Mouse (Mus musculus): ENCODE measurements around the gene Il22ra2. TPM values are rescaled to one million over a fixed set of nuclear protein-coding genes. Genes with fewer than 3 reads are reported as not detected.

The Il22ra2 gene
- polyA plus RNA-seq, 1 experiment from 2014 or later = not detected

GRCm38 (mm10) chr10:19627748-19628147 lies 6.0 kb downstream of the Il22ra2 start:
- Histone ChIP-seq H3K9me3 (ENCODE audit: control insufficient read depth, low read length) (no peaks in the 10 kb centered on the region), H3K9ac (ENCODE audit: low read length) (no peak overlapping the region), H3K27me3 (ENCODE audit: control insufficient read depth, insufficient read depth, low read length) (no peaks in the 10 kb centered on the region), H3K36me3 (ENCODE audit: control insufficient read depth, insufficient read depth, low read length) (no peaks in the 10 kb centered on the region), H3K27ac (replicated peaks in 1 of 2; ENCODE audit: control insufficient read depth in 1 of 2, insufficient read depth in 1 of 2, low read depth in 2 of 2, low read length in 2 of 2) (no peak overlapping the region), H3K4me2 (ENCODE audit: low read length) (no peak overlapping the region), H3K4me1 (ENCODE audit: control insufficient read depth in 2 of 2, insufficient read depth in 2 of 2, low read length in 2 of 2) (no peaks in the 10 kb centered on the region), H3K4me3 (ENCODE audit: control insufficient read depth in 1 of 2, insufficient read depth in 1 of 2, low read depth in 1 of 2, low read length in 2 of 2) (no peak overlapping the region)
- WGBS = 85% methylated on average over 4 of the region's 4 CpGs
- no peak for ATAC-seq (ENCODE audit: insufficient number of reproducible peaks, insufficient read depth, low FRiP score, low read depth)

DNA sequence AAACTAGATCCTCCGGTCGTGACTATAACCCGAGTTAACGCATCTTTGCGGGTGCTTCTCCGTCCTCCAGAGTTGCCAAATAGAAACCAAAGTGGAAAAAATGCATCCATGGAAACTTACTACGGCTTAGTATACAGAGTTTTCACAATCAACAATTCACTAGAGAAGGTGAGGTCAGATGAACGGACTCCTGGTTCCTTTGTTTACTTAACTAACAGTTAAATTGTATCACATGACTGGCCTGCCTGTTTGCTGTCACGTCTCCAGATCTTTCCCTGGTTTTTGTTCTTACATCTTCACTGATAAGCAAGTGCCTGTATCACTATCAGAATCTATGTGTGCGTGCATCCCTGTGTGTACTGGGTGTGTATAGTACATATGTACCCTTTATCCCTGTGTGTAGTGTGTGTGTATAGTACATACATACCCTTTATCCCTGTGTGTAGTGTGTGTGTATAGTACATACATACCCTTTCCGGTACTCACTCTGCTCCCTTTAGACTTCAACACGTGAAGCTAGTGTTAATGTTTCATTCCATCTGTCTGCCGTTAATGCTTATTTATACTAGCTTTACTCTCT lies 9.9 kb downstream of the Il22ra2 start:
- H3K4me2 ChIP-seq (ENCODE audit: low read length) = no peak overlapping the region
- no peak for ATAC-seq (ENCODE audit: insufficient number of reproducible peaks, insufficient read depth, low FRiP score, low read depth)
- no peak overlapping the region for H3K9ac ChIP-seq (ENCODE audit: low read length)
- H3K27ac ChIP-seq (replicated peaks in 1 of 2; ENCODE audit: control insufficient read depth in 1 of 2, insufficient read depth in 1 of 2, low read depth in 2 of 2, low read length in 2 of 2) = no peak overlapping the region
- H3K36me3 ChIP-seq (ENCODE audit: control insufficient read depth, insufficient read depth, low read length) = no peaks in the 10 kb centered on the region
- H3K4me3 ChIP-seq (ENCODE audit: control insufficient read depth in 1 of 2, insufficient read depth in 1 of 2, low read depth in 1 of 2, low read length in 2 of 2) = no peak overlapping the region
- no peaks in the 10 kb centered on the region for H3K27me3 ChIP-seq (ENCODE audit: control insufficient read depth, insufficient read depth, low read length)
- no peaks in the 10 kb centered on the region for H3K4me1 ChIP-seq (ENCODE audit: control insufficient read depth in 2 of 2, insufficient read depth in 2 of 2, low read length in 2 of 2)
- H3K9me3 ChIP-seq (ENCODE audit: control insufficient read depth, low read length) = no peaks in the 10 kb centered on the region
- 71% methylated on average over 13 of the region's 13 CpGs for WGBS

- no peak for ATAC-seq (ENCODE audit: insufficient number of reproducible peaks, insufficient read depth, low FRiP score, low read depth)
These were observed 17.1 kb downstream of the Il22ra2 start for GRCm38 (mm10) chr10:19638851-19639250.

DNA sequence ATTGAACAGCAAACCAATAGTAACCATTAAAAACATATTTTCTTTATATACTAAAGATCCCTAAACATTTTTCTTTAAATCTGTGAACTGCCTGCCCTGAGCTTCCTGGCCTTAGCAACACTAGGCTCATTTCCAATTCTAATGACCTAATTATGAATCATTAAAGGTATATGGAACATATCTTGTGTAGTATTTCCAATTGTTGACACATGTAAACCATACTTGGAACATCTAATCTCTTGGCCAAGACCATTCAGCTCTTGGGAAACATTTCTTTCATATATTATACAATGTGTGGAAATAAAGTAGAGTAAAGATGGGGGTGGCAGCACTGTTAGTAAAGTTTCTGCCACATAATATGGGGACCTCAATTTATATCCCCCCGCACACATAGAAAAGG lies 17.8 kb downstream of the Il22ra2 start:
- Histone ChIP-seq H3K4me1 (ENCODE audit: control insufficient read depth in 2 of 2, insufficient read depth in 2 of 2, low read length in 2 of 2) (no peaks in the 10 kb centered on the region), H3K9ac (ENCODE audit: low read length) (no peak overlapping the region), H3K4me3 (ENCODE audit: control insufficient read depth in 1 of 2, insufficient read depth in 1 of 2, low read depth in 1 of 2, low read length in 2 of 2) (no peak overlapping the region), H3K27ac (replicated peaks in 1 of 2; ENCODE audit: control insufficient read depth in 1 of 2, insufficient read depth in 1 of 2, low read depth in 2 of 2, low read length in 2 of 2) (no peak overlapping the region), H3K27me3 (ENCODE audit: control insufficient read depth, insufficient read depth, low read length) (no peaks in the 10 kb centered on the region), H3K36me3 (ENCODE audit: control insufficient read depth, insufficient read depth, low read length) (no peaks in the 10 kb centered on the region), H3K4me2 (ENCODE audit: low read length) (no peak overlapping the region), H3K9me3 (ENCODE audit: control insufficient read depth, low read length) (no peaks in the 10 kb centered on the region)
- WGBS = 91% methylated on average over 1 of the region's 1 CpGs
- ATAC-seq (ENCODE audit: insufficient number of reproducible peaks, insufficient read depth, low FRiP score, low read depth) = no peak

More at GRCm38 (mm10) chr10:19638851-19639250, 17.1 kb downstream of the Il22ra2 start:
- Histone ChIP-seq H3K36me3 (ENCODE audit: control insufficient read depth, insufficient read depth, low read length) (no peaks in the 10 kb centered on the region), H3K9me3 (ENCODE audit: control insufficient read depth, low read length) (no peaks in the 10 kb centered on the region), H3K4me3 (ENCODE audit: control insufficient read depth in 1 of 2, insufficient read depth in 1 of 2, low read depth in 1 of 2, low read length in 2 of 2) (no peak overlapping the region), H3K27me3 (ENCODE audit: control insufficient read depth, insufficient read depth, low read length) (no peaks in the 10 kb centered on the region), H3K27ac (replicated peaks in 1 of 2; ENCODE audit: control insufficient read depth in 1 of 2, insufficient read depth in 1 of 2, low read depth in 2 of 2, low read length in 2 of 2) (no peak overlapping the region), H3K4me2 (ENCODE audit: low read length) (no peak overlapping the region), H3K4me1 (ENCODE audit: control insufficient read depth in 2 of 2, insufficient read depth in 2 of 2, low read length in 2 of 2) (no peaks in the 10 kb centered on the region), H3K9ac (ENCODE audit: low read length) (no peak overlapping the region)
- whole genome bisulfite sequencing = 85% methylated on average over 5 of the region's 5 CpGs

- 80% methylated on average over 2 of the region's 2 CpGs for WGBS
- H3K27me3 ChIP-seq (ENCODE audit: control insufficient read depth, insufficient read depth, low read length) = no peaks in the 10 kb centered on the region
These were observed 23.3 kb downstream of the Il22ra2 start for GRCm38 (mm10) chr10:19645119-19645518.

DNA sequence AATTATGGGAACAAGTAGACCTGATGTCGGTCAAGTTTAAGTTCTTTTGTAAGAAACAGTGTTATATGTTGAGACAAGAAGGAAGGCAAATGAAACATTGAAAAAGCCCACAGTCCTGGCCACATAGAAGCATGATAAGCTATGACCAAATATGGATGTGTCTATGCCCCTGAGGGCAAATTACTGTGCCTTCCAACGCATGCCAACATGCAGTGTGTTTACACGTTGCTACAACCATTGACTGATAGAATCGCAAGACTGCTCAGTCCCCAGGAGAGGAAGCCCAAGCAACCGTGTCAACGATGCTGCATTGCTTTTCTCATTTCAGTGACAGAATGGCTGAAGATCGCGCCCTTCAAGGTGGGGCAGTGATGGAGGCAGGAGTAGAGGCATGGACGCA lies 35.6 kb downstream of the Il22ra2 start:
- H3K4me1 ChIP-seq (ENCODE audit: control insufficient read depth in 2 of 2, insufficient read depth in 2 of 2, low read length in 2 of 2) = no peaks in the 10 kb centered on the region
- no peaks in the 10 kb centered on the region for H3K27me3 ChIP-seq (ENCODE audit: control insufficient read depth, insufficient read depth, low read length)
- H3K36me3 ChIP-seq (ENCODE audit: control insufficient read depth, insufficient read depth, low read length) = no peaks in the 10 kb centered on the region
- 77% methylated on average over 9 of the region's 9 CpGs for WGBS
- no peak overlapping the region for H3K4me2 ChIP-seq (ENCODE audit: low read length)
- no peak overlapping the region for H3K4me3 ChIP-seq (ENCODE audit: control insufficient read depth in 1 of 2, insufficient read depth in 1 of 2, low read depth in 1 of 2, low read length in 2 of 2)
- no peaks in the 10 kb centered on the region for H3K9me3 ChIP-seq (ENCODE audit: control insufficient read depth, low read length)
- H3K27ac ChIP-seq (replicated peaks in 1 of 2; ENCODE audit: control insufficient read depth in 1 of 2, insufficient read depth in 1 of 2, low read depth in 2 of 2, low read length in 2 of 2) = no peak overlapping the region
- ATAC-seq (ENCODE audit: insufficient number of reproducible peaks, insufficient read depth, low FRiP score, low read depth) = no peak
- no peak overlapping the region for H3K9ac ChIP-seq (ENCODE audit: low read length)

More at GRCm38 (mm10) chr10:19645119-19645518, 23.3 kb downstream of the Il22ra2 start:
- ATAC-seq (ENCODE audit: insufficient number of reproducible peaks, insufficient read depth, low FRiP score, low read depth) = no peak
- Histone ChIP-seq H3K4me1 (ENCODE audit: control insufficient read depth in 2 of 2, insufficient read depth in 2 of 2, low read length in 2 of 2) (no peaks in the 10 kb centered on the region), H3K9me3 (ENCODE audit: control insufficient read depth, low read length) (0 out of 2 replicates have a peak, but pooled peaks cover 5% of the 10 kb centered on the region), H3K27ac (replicated peaks in 1 of 2; ENCODE audit: control insufficient read depth in 1 of 2, insufficient read depth in 1 of 2, low read depth in 2 of 2, low read length in 2 of 2) (no peak overlapping the region), H3K4me3 (ENCODE audit: control insufficient read depth in 1 of 2, insufficient read depth in 1 of 2, low read depth in 1 of 2, low read length in 2 of 2) (no peak overlapping the region), H3K9ac (ENCODE audit: low read length) (no peak overlapping the region), H3K36me3 (ENCODE audit: control insufficient read depth, insufficient read depth, low read length) (no peaks in the 10 kb centered on the region), H3K4me2 (ENCODE audit: low read length) (no peak overlapping the region)

DNA sequence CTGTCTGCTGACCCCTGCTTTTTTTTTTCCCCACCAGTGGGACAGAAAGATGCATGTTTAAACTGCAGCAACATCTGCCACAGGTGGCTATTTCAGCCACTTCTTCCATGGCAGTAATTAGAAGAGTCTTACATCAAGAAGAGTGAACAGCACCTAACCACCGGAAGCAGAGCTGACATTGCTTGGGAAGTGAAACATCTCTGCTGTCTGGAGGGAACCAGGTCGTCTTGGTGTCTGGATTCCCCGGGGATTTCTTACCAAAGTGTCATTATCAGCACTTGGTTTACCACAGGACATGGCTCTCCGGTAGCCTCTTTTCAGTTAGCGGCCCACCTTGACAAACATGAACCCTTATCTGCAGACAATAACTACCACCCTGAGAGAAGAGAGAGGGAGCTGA lies 38.2 kb downstream of the Il22ra2 start:
- Histone ChIP-seq H3K4me2 (ENCODE audit: low read length) (no peak overlapping the region), H3K4me3 (ENCODE audit: control insufficient read depth in 1 of 2, insufficient read depth in 1 of 2, low read depth in 1 of 2, low read length in 2 of 2) (no peak overlapping the region), H3K27ac (replicated peaks in 1 of 2; ENCODE audit: control insufficient read depth in 1 of 2, insufficient read depth in 1 of 2, low read depth in 2 of 2, low read length in 2 of 2) (no peak overlapping the region), H3K4me1 (ENCODE audit: control insufficient read depth in 2 of 2, insufficient read depth in 2 of 2, low read length in 2 of 2) (no peaks in the 10 kb centered on the region), H3K36me3 (ENCODE audit: control insufficient read depth, insufficient read depth, low read length) (no peaks in the 10 kb centered on the region), H3K27me3 (ENCODE audit: control insufficient read depth, insufficient read depth, low read length) (no peaks in the 10 kb centered on the region), H3K9me3 (ENCODE audit: control insufficient read depth, low read length) (no peaks in the 10 kb centered on the region), H3K9ac (ENCODE audit: low read length) (no peak overlapping the region)
- no peak for ATAC-seq (ENCODE audit: insufficient number of reproducible peaks, insufficient read depth, low FRiP score, low read depth)
- WGBS = 74% methylated on average over 5 of the region's 5 CpGs

DNA sequence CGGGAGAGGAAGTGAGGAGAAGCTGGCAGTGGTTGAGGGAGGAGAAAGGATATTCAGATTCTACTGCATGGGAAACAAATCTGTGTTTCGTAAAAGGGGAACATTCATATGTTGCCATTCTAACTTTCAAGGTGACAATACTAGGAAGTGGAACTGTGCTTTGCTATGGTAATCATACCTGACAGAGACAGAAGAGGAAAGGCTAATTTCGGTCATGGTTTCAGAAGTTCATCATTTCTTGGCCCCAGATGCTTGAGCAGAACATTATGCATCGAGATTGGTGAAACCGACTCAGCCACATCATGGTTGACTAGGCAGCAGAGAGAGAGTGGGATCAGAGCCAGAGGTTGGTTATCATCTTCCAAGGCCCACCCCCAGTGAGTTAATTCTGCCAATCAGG lies 47.2 kb downstream of the Il22ra2 start:
- no peak for ATAC-seq (ENCODE audit: insufficient number of reproducible peaks, insufficient read depth, low FRiP score, low read depth)
- H3K9ac ChIP-seq (ENCODE audit: low read length) = no peak overlapping the region

More for the DNA sequence above, 47.2 kb downstream of the Il22ra2 start:
- Histone ChIP-seq H3K4me2 (ENCODE audit: low read length) (no peak overlapping the region), H3K36me3 (ENCODE audit: control insufficient read depth, insufficient read depth, low read length) (no peaks in the 10 kb centered on the region), H3K4me1 (ENCODE audit: control insufficient read depth in 2 of 2, insufficient read depth in 2 of 2, low read length in 2 of 2) (no peaks in the 10 kb centered on the region), H3K27me3 (ENCODE audit: control insufficient read depth, insufficient read depth, low read length) (no peaks in the 10 kb centered on the region), H3K9me3 (ENCODE audit: control insufficient read depth, low read length) (no peaks in the 10 kb centered on the region), H3K4me3 (ENCODE audit: control insufficient read depth in 1 of 2, insufficient read depth in 1 of 2, low read depth in 1 of 2, low read length in 2 of 2) (no peak overlapping the region), H3K27ac (replicated peaks in 1 of 2; ENCODE audit: control insufficient read depth in 1 of 2, insufficient read depth in 1 of 2, low read depth in 2 of 2, low read length in 2 of 2) (no peak overlapping the region)
- WGBS = 86% methylated on average over 5 of the region's 5 CpGs
